Mouse (Mus musculus) heart, postnatal 0 days (tissue): ENCODE measurements at regions not wholly inside any gene's neighbourhood (a gene's known extent, or its start where the extent isn't known, plus 50 kb on each side); places are given as distances from the start of the nearest gene placed in this dataset.

ENCODE experiments used
- CTCF ChIP-seq: IDR thresholded peaks from 2 replicates; pipeline ENCODE4 v1.5.1; 2016; ENCODE audit warnings: antibody characterized with exemption, control low read depth, low read depth
- EP300 ChIP-seq: IDR thresholded peaks from 2 replicates; pipeline ENCODE4 v1.6.1; 2016; ENCODE audit warnings: antibody characterized with exemption, low read depth

DNA sequence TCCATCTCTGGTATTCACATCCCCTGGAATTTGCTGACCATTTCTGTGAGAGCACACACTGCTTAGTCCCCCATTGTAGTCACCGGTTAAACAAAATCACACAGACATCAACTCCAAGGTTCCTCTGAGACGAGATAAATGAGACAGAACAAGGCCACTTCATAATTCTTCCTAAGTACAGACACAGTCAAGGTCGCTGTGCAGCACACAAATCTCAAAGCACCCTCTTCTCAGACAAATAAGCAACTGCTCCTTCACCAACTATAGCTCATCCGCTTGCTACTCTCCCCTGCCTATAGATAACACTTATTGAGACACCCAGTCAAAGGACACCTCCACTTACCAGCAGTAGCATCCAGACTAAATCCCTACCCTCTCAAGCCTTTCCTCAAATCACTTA lies 304.3 kb upstream of the Pik3r1 start:
- TF ChIP-seq CTCF: no peak
- no peak for TF ChIP-seq EP300
